Mouse (Mus musculus): ENCODE measurements around the gene Nkain1.

Nkain1 gene

GRCm38 (mm10) chr4:130574048-130574413 lies at the start of gene Nkain1:
Gene Nkain1, minus strand, starts transcription at chr4:130574173.
- no peak for DNase-seq (ENCODE audit: low read depth, low spot score)

- DNase-seq (ENCODE audit: low read depth, low spot score) = no peak
These were observed 4.8 kb upstream of the Nkain1 start for GRCm38 (mm10) chr4:130578734-130579274.

GRCm38 (mm10) chr4:130577081-130577480 lies 3.1 kb upstream of the Nkain1 start:
- no peak for DNase-seq (ENCODE audit: low read depth, low spot score)

GRCm38 (mm10) chr4:130576247-130576931 lies 2.4 kb upstream of the Nkain1 start:
- no peak for DNase-seq (ENCODE audit: low read depth, low spot score)

- no peak for DNase-seq (ENCODE audit: low read depth, low spot score)
These were observed 1.6 kb upstream of the Nkain1 start for GRCm38 (mm10) chr4:130575533-130575932.

GRCm38 (mm10) chr4:130574861-130575460 lies 988 bp upstream of the Nkain1 start:
- DNase-seq (ENCODE audit: low read depth, low spot score) = no peak

GRCm38 (mm10) chr4:130573351-130574047 lies 474 bp downstream of the Nkain1 start:
- DNase-seq (ENCODE audit: low read depth, low spot score) = no peak

GRCm38 (mm10) chr4:130573012-130573350 lies 992 bp downstream of the Nkain1 start:
- DNase-seq (ENCODE audit: low read depth, low spot score) = no peak

GRCm38 (mm10) chr4:130572545-130572944 lies 1.4 kb downstream of the Nkain1 start:
- no peak for DNase-seq (ENCODE audit: low read depth, low spot score)

GRCm38 (mm10) chr4:130570941-130571720 lies 2.8 kb downstream of the Nkain1 start:
- no peak for DNase-seq (ENCODE audit: low read depth, low spot score)

GRCm38 (mm10) chr4:130568043-130568978 lies 5.7 kb downstream of the Nkain1 start:
- no peak for DNase-seq (ENCODE audit: low read depth, low spot score)

GRCm38 (mm10) chr4:130563820-130564219 lies 10.2 kb downstream of the Nkain1 start:
- DNase-seq (ENCODE audit: low read depth, low spot score) = no peak

- no peak for DNase-seq (ENCODE audit: low read depth, low spot score)
These were observed 10.7 kb downstream of the Nkain1 start for GRCm38 (mm10) chr4:130563260-130563756.

- DNase-seq (ENCODE audit: low read depth, low spot score) = no peak
These were observed 13.2 kb downstream of the Nkain1 start for GRCm38 (mm10) chr4:130560576-130561310.

GRCm38 (mm10) chr4:130559220-130559619 lies 14.8 kb downstream of the Nkain1 start:
- no peak for DNase-seq (ENCODE audit: low read depth, low spot score)

GRCm38 (mm10) chr4:130557852-130558251 lies 16.1 kb downstream of the Nkain1 start:
- no peak for DNase-seq (ENCODE audit: low read depth, low spot score)

- DNase-seq (ENCODE audit: low read depth, low spot score) = no peak
These were observed 17.0 kb downstream of the Nkain1 start for GRCm38 (mm10) chr4:130556992-130557391.

- DNase-seq (ENCODE audit: low read depth, low spot score) = no peak
These were observed 17.7 kb downstream of the Nkain1 start for GRCm38 (mm10) chr4:130556224-130556623.

- DNase-seq (ENCODE audit: low read depth, low spot score) = no peak
These were observed 20.9 kb downstream of the Nkain1 start for GRCm38 (mm10) chr4:130553121-130553448.

Measured in retina, adult 2 months (tissue).